Mouse (Mus musculus): ENCODE measurements at regions not wholly inside any gene's neighbourhood (a gene's known extent, or its start where the extent isn't known, plus 50 kb on each side); places are given as distances from the start of the nearest gene placed in this dataset.

GRCm38 (mm10) chr1:185672940-185673339 lies 218.3 kb downstream of the Slc30a10 start:
- TF ChIP-seq CTCF (conservative IDR thresholded peaks at IDR 0.05; ENCODE audit: low read length) (no peak), NANOG (IDR thresholded peaks at IDR 0.05; ENCODE audit: borderline replicate concordance, low read length) (no peak), POU5F1 (IDR thresholded peaks at IDR 0.05; ENCODE audit: borderline replicate concordance, low read length) (no peak)
